Mouse (Mus musculus): ENCODE measurements at regions not wholly inside any gene's neighbourhood (a gene's known extent, or its start where the extent isn't known, plus 50 kb on each side); places are given as distances from the start of the nearest gene placed in this dataset.

GRCm38 (mm10) chr15:68359496-68359895 is 1858.8 kb upstream of the Lrrc6 start:
- no peak for TF ChIP-seq POLR2A (IDR thresholded peaks at IDR 0.05; ENCODE audit: low read depth, low read length)
- TF ChIP-seq CTCF (conservative IDR thresholded peaks at IDR 0.05; ENCODE audit: insufficient read depth, insufficient read length, low read depth, low read length) = no peak
